Mouse (Mus musculus): ENCODE data around the gene Ergic1. TPM values are rescaled to one million over a fixed set of nuclear protein-coding genes. Genes with fewer than 3 reads are reported as not detected.
A peak's percentile ranks its signal among the peaks of the same experiment; 100 is the strongest.

Gene Ergic1
- total and polyA plus RNA-seq, 2 experiments from 2014 or later, result 103 to 186 TPM

GRCm38 (mm10) chr17:26693424-26693823 is 132.1 kb downstream of the Ergic1 start:
- Histone ChIP-seq H3K9ac (no peak overlapping the region), H3K27me3 (ENCODE audit: insufficient read depth, low read length) (no peaks in the 10 kb centered on the region), H3K27ac (ENCODE audit: low read depth, low read length) (no peak overlapping the region), H3K4me2 (ENCODE audit: low read depth) (no peak overlapping the region), H3K4me1 (ENCODE audit: insufficient read depth) (no peaks in the 10 kb centered on the region; the same call in 1 of the 2 replicates), H3K9me3 (ENCODE audit: low read length) (no peaks in the 10 kb centered on the region), H3K4me3 (ENCODE audit: low read depth, low read length) (no peak overlapping the region), H3K36me3 (ENCODE audit: insufficient read depth) (peaks cover 29% of the 10 kb centered on the region)
- ATAC-seq, result no peak
- no peak for DNase-seq
- no peak for TF ChIP-seq CTCF (IDR thresholded peaks at IDR 0.05; ENCODE audit: low read depth)
- 77% methylated on average over 7 of the region's 7 CpGs for WGBS

DNA sequence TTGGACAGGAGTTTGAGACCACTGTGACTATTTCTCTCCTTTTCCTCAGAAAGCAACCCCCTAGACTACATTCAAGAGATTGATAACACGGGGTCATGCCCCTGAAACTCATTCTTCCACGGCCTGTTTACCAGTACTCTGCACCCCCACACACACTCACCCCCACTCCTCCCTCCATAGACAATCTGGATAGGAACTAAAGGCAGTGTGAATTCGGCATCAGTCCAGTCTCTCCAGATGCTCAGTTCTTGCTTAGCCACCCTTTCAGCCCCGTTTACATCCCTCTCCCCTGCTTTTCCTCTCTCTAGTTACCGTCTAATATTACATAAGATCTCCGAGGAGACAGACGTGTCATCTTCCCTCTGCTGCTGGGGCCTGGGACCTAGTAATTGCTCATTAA is 132.9 kb downstream of the Ergic1 start:
- H3K4me2 ChIP-seq (ENCODE audit: low read depth), result no peak overlapping the region
- H3K9ac ChIP-seq, result no peak overlapping the region
- ATAC-seq (no peak), DNase-seq (no peak)
- H3K9me3 ChIP-seq (ENCODE audit: low read length), result no peaks in the 10 kb centered on the region
- TF ChIP-seq CTCF (IDR thresholded peaks at IDR 0.05; ENCODE audit: low read depth), result no peak
- H3K4me1 ChIP-seq (ENCODE audit: insufficient read depth), result no peaks in the 10 kb centered on the region; the same call in 1 of the 2 replicates
- H3K36me3 ChIP-seq (ENCODE audit: insufficient read depth), result peaks cover 34% of the 10 kb centered on the region
- H3K4me3 ChIP-seq (ENCODE audit: low read depth, low read length), result no peak overlapping the region
- 44% methylated on average over 7 of the region's 7 CpGs for WGBS
- no peak overlapping the region; the same call in 1 of the 2 replicates for H3K27ac ChIP-seq (ENCODE audit: low read depth, low read length)
- no peaks in the 10 kb centered on the region for H3K27me3 ChIP-seq (ENCODE audit: insufficient read depth, low read length)

- no peaks in the 10 kb centered on the region; the same call in 1 of the 2 replicates for H3K4me1 ChIP-seq (ENCODE audit: insufficient read depth)
- peaks cover 43% of the 10 kb centered on the region for H3K36me3 ChIP-seq (ENCODE audit: insufficient read depth)
- H3K9me3 ChIP-seq (ENCODE audit: low read length), result no peaks in the 10 kb centered on the region
- no peak overlapping the region for H3K9ac ChIP-seq
- no peak for DNase-seq
- no peak for TF ChIP-seq CTCF (IDR thresholded peaks at IDR 0.05; ENCODE audit: low read depth)
- no peak overlapping the region for H3K4me3 ChIP-seq (ENCODE audit: low read depth, low read length)
- H3K4me2 ChIP-seq (ENCODE audit: low read depth), result no peak overlapping the region
- 82% methylated on average over 3 of the region's 3 CpGs for WGBS
- ATAC-seq, result no peak
- H3K27ac ChIP-seq (ENCODE audit: low read depth, low read length), result no peak overlapping the region
- no peaks in the 10 kb centered on the region for H3K27me3 ChIP-seq (ENCODE audit: insufficient read depth, low read length)
Measured at GRCm38 (mm10) chr17:26695193-26695592, 133.9 kb downstream of the Ergic1 start.

GRCm38 (mm10) chr17:26698846-26699245 is 137.6 kb downstream of the Ergic1 start:
- WGBS, result 96% methylated on average over 5 of the region's 5 CpGs
- peaks cover 43% of the 10 kb centered on the region for H3K36me3 ChIP-seq (ENCODE audit: insufficient read depth)
- H3K27ac ChIP-seq (ENCODE audit: low read depth, low read length), result no peak overlapping the region
- H3K9ac ChIP-seq, result no peak overlapping the region
- no peak overlapping the region for H3K4me2 ChIP-seq (ENCODE audit: low read depth)
- TF ChIP-seq CTCF (IDR thresholded peaks at IDR 0.05; ENCODE audit: low read depth), result peak; percentile 29; the same call in 1 of the 2 replicates
- H3K4me3 ChIP-seq (ENCODE audit: low read depth, low read length), result no peak overlapping the region
- no peaks in the 10 kb centered on the region for H3K9me3 ChIP-seq (ENCODE audit: low read length)
- DNase-seq (no peak), ATAC-seq (no peak)
- no peaks in the 10 kb centered on the region for H3K27me3 ChIP-seq (ENCODE audit: insufficient read depth, low read length)
- no peaks in the 10 kb centered on the region for H3K4me1 ChIP-seq (ENCODE audit: insufficient read depth)

- 91% methylated on average over 10 of the region's 10 CpGs for WGBS
- H3K36me3 ChIP-seq (ENCODE audit: insufficient read depth), result peaks cover 43% of the 10 kb centered on the region
- TF ChIP-seq CTCF (IDR thresholded peaks at IDR 0.05; ENCODE audit: low read depth), result no peak
- no peaks in the 10 kb centered on the region for H3K9me3 ChIP-seq (ENCODE audit: low read length)
- ATAC-seq (no peak), DNase-seq (no peak)
- H3K27ac ChIP-seq (ENCODE audit: low read depth, low read length), result no peak overlapping the region
- H3K4me2 ChIP-seq (ENCODE audit: low read depth), result no peak overlapping the region
- H3K27me3 ChIP-seq (ENCODE audit: insufficient read depth, low read length), result no peaks in the 10 kb centered on the region
- H3K4me3 ChIP-seq (ENCODE audit: low read depth, low read length), result no peak overlapping the region
- H3K4me1 ChIP-seq (ENCODE audit: insufficient read depth), result no peaks in the 10 kb centered on the region
- H3K9ac ChIP-seq, result no peak overlapping the region
Measured at GRCm38 (mm10) chr17:26699819-26700616, 138.7 kb downstream of the Ergic1 start.

DNA sequence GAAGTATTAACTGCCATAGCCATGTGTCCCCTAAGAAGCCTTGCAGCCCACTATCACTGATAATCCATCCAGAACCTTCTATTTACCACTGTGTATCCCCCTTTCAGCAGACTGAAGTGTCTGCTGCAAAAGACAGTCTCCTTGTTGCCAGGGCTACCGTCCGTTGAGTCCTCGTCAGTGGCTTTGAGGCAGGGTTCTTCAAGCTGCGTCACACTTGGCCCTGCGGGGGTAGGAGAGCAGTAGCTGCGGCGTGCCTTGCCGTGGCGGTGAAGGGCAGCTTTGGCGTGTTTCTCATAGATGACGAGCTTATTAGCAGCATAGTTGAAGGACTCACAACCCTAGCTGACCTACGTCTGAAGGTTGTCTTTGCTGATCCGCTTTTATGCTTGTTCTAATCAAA is 140.3 kb downstream of the Ergic1 start:
- 78% methylated on average over 13 of the region's 13 CpGs for WGBS
- Histone ChIP-seq H3K27ac (ENCODE audit: low read depth, low read length) (no peak overlapping the region), H3K4me2 (ENCODE audit: low read depth) (no peak overlapping the region), H3K27me3 (ENCODE audit: insufficient read depth, low read length) (no peaks in the 10 kb centered on the region), H3K9ac (no peak overlapping the region), H3K4me1 (ENCODE audit: insufficient read depth) (no peaks in the 10 kb centered on the region), H3K4me3 (ENCODE audit: low read depth, low read length) (no peak overlapping the region), H3K9me3 (ENCODE audit: low read length) (no peaks in the 10 kb centered on the region), H3K36me3 (ENCODE audit: insufficient read depth) (peaks cover 28% of the 10 kb centered on the region)
- DNase-seq (no peak), ATAC-seq (peak; percentile 25; the same call in 1 of the 2 replicates)
- TF ChIP-seq CTCF (IDR thresholded peaks at IDR 0.05; ENCODE audit: low read depth), result no peak

- Histone ChIP-seq H3K4me2 (ENCODE audit: low read depth) (no peak overlapping the region), H3K4me3 (ENCODE audit: low read depth, low read length) (no peak overlapping the region), H3K27ac (ENCODE audit: low read depth, low read length) (no peak overlapping the region), H3K9me3 (ENCODE audit: low read length) (no peaks in the 10 kb centered on the region), H3K9ac (no peak overlapping the region), H3K4me1 (ENCODE audit: insufficient read depth) (no peaks in the 10 kb centered on the region), H3K27me3 (ENCODE audit: insufficient read depth, low read length) (no peaks in the 10 kb centered on the region), H3K36me3 (ENCODE audit: insufficient read depth) (peaks cover 24% of the 10 kb centered on the region)
- WGBS, result 89% methylated on average over 4 of the region's 4 CpGs
- TF ChIP-seq CTCF (IDR thresholded peaks at IDR 0.05; ENCODE audit: low read depth), result no peak
- no peak for DNase-seq
- ATAC-seq, result no peak
Measured at GRCm38 (mm10) chr17:26702621-26703020, 141.3 kb downstream of the Ergic1 start.

Measured in forebrain, postnatal 0 days (tissue).